Mouse (Mus musculus): Measurements from ENCODE around the gene Cd300a.

GRCm38 (mm10) chr11:114866486-114867360 is 23.1 kb upstream of the Cd300a start:
- no peak for TF ChIP-seq CTCF (IDR thresholded peaks at IDR 0.05; ENCODE audit: borderline replicate concordance, control insufficient read depth, extremely low read depth, insufficient read depth, low read length, poor library complexity)
- TF ChIP-seq POLR2A (IDR thresholded peaks at IDR 0.05; ENCODE audit: control insufficient read depth, extremely low read depth, insufficient read depth, low read length, poor library complexity) = no peak

Data from thymus, adult 2 months (tissue).